Mouse (Mus musculus) adrenal gland, postnatal 25 days (tissue): ENCODE measurements around the gene Mroh8. TPM values are rescaled to one million over a fixed set of nuclear protein-coding genes. Genes with fewer than 3 reads are reported as not detected.
"Not testable (repeated sequence)": the region's sequence is repeated elsewhere in the genome, so short reads cannot be mapped to it uniquely, and the experiment has no call there.

Source experiments
- DNase-seq: peaks from one replicate; pipeline ENCODE4 v3.0.0; 2021; ENCODE audit warnings: mixed read lengths
- total RNA-seq: library from RNA; stranded (reverse); gene quantifications from 2 replicates; pipeline ENCODE4 v1.2.3, GENCODE M21; 2021

Gene Mroh8
- total RNA-seq, 1 experiment from 2014 or later = 0.46 TPM

GRCm38 (mm10) chr2:157190651-157191050 is 88.7 kb downstream of the Mroh8 start:
- DNase-seq = no peak

- DNase-seq = no peak
These were observed 92.1 kb downstream of the Mroh8 start for GRCm38 (mm10) chr2:157187223-157187622.

- no peak for DNase-seq
These were observed 92.8 kb downstream of the Mroh8 start for GRCm38 (mm10) chr2:157186504-157186903.

GRCm38 (mm10) chr2:157185022-157185660 is 94.2 kb downstream of the Mroh8 start:
- no peak for DNase-seq

GRCm38 (mm10) chr2:157178167-157178566 is 101.2 kb downstream of the Mroh8 start:
- DNase-seq = no peak

- no peak for DNase-seq
These were observed 103.1 kb downstream of the Mroh8 start for GRCm38 (mm10) chr2:157176248-157176647.

GRCm38 (mm10) chr2:157174416-157174815 is 104.9 kb downstream of the Mroh8 start:
- DNase-seq = no peak

GRCm38 (mm10) chr2:157173555-157173954 is 105.8 kb downstream of the Mroh8 start:
- DNase-seq = no peak

GRCm38 (mm10) chr2:157172984-157173383 is 106.4 kb downstream of the Mroh8 start:
- no peak for DNase-seq

- DNase-seq = no peak
These were observed 108.7 kb downstream of the Mroh8 start for GRCm38 (mm10) chr2:157170626-157171025.

GRCm38 (mm10) chr2:157170166-157170565 is 109.2 kb downstream of the Mroh8 start:
- no peak for DNase-seq

- DNase-seq = no peak
These were observed 112.8 kb downstream of the Mroh8 start for GRCm38 (mm10) chr2:157166371-157167080.

GRCm38 (mm10) chr2:157165312-157166224 is 113.8 kb downstream of the Mroh8 start:
- not testable (repeated sequence) for DNase-seq

GRCm38 (mm10) chr2:157164101-157164500 is 115.2 kb downstream of the Mroh8 start:
- no peak for DNase-seq

Other genes starting within 250 kb of the Mroh8 start
- gene Soga1, start 200.3 kb downstream of the Mroh8 start, total RNA-seq = 45.8 and 49.1 TPM in 2 replicates
- not detected in 2 replicates for gene Tldc2, start 192.5 kb downstream of the Mroh8 start, total RNA-seq
- gene Samhd1, start 144.3 kb downstream of the Mroh8 start, total RNA-seq = 18.0 and 26.1 TPM in 2 replicates
- gene Rbl1, start 75.0 kb downstream of the Mroh8 start, total RNA-seq = 8.8 and 9.0 TPM in 2 replicates
- 246 and 263 TPM in 2 replicates for gene Rpn2, start 532 bp downstream of the Mroh8 start, total RNA-seq
- gene Ghrh, start 68.0 kb upstream of the Mroh8 start, total RNA-seq = not detected in 2 replicates
- gene Manbal, start 88.0 kb upstream of the Mroh8 start, total RNA-seq = 32.3 and 34.6 TPM in 2 replicates
- 18.1 and 19.4 TPM in 2 replicates for gene Src, start 138.9 kb upstream of the Mroh8 start, total RNA-seq